Mouse (Mus musculus): ENCODE measurements around the gene Psme2b.
"Not testable (repeated sequence)": the region's sequence is repeated elsewhere in the genome, so short reads cannot be mapped to it uniquely, and the experiment has no call there.

The Psme2b gene

GRCm38 (mm10) chr11:48946090-48946489 is at the start of gene Psme2b:
Gene Psme2b (minus strand): TSS chr11:48946190.
- in situ Hi-C loops (cut with MboI, MseI): not testable (repeated sequence)

GRCm38 (mm10) chr11:48994018-48994417 is 48.0 kb upstream of the Psme2b start, which contains the start of gene Tgtp1:
Gene Tgtp1 (minus strand): TSS chr11:48994172.
- in situ Hi-C loops (cut with MboI, MseI): loop anchor here (5.0 kb wide), 1 partner anchor 63 kb away; no protein-coding TSS in a partner anchor

- in situ Hi-C loops (cut with MboI, MseI): loop anchor here (5.0 kb wide), 1 partner anchor 64 kb away; no protein-coding TSS in a partner anchor
Observed at GRCm38 (mm10) chr11:48993296-48993695, 47.3 kb upstream of the Psme2b start.

- in situ Hi-C loops (cut with MboI, MseI): loop anchor here (5.0 kb wide), 1 partner anchor 65 kb away; no protein-coding TSS in a partner anchor
Observed at GRCm38 (mm10) chr11:48991740-48992520, 45.9 kb upstream of the Psme2b start, which contains the start of gene Gm12185. Gene Gm12185 (minus strand): TSS chr11:48992226.

GRCm38 (mm10) chr11:48989981-48990380 is 44.0 kb upstream of the Psme2b start:
- in situ Hi-C loops (cut with MboI, MseI): loop anchor here (5.0 to 10.0 kb wide), 2 partner anchors 67 to 95 kb away; no protein-coding TSS in a partner anchor

GRCm38 (mm10) chr11:48988219-48988618 is 42.2 kb upstream of the Psme2b start:
- in situ Hi-C loops (cut with MboI, MseI): loop anchor here (10.0 kb wide), 1 partner anchor 97 kb away; no protein-coding TSS in a partner anchor

- in situ Hi-C loops (cut with MboI, MseI): loop anchor here (10.0 kb wide), 1 partner anchor 102 kb away; no protein-coding TSS in a partner anchor
Observed at GRCm38 (mm10) chr11:48982848-48983247, 36.9 kb upstream of the Psme2b start.

- in situ Hi-C loops (cut with MboI, MseI): loop anchor here (10.0 kb wide), 1 partner anchor 105 kb away; no protein-coding TSS in a partner anchor
Observed at GRCm38 (mm10) chr11:48980052-48980451, 34.1 kb upstream of the Psme2b start.

- in situ Hi-C loops (cut with MboI, MseI): not testable (repeated sequence)
Observed at GRCm38 (mm10) chr11:48979251-48979650, 33.3 kb upstream of the Psme2b start, which contains the start of gene 9930111J21Rik1. Gene 9930111J21Rik1 (minus strand): TSS chr11:48979398.

GRCm38 (mm10) chr11:48978240-48978939 is 32.4 kb upstream of the Psme2b start, which contains the start of gene Olfr56:
Gene Olfr56 (plus strand): TSS chr11:48978889.
- in situ Hi-C loops (cut with MboI, MseI): not testable (repeated sequence)

- in situ Hi-C loops (cut with MboI, MseI): not testable (repeated sequence)
Observed at GRCm38 (mm10) chr11:48974686-48975085, 28.7 kb upstream of the Psme2b start.

GRCm38 (mm10) chr11:48939286-48939685 is 6.7 kb downstream of the Psme2b start:
- in situ Hi-C loops (cut with MboI, MseI): not testable (repeated sequence)

GRCm38 (mm10) chr11:48935291-48935690 is 10.7 kb downstream of the Psme2b start:
- in situ Hi-C loops (cut with MboI, MseI): not testable (repeated sequence)

GRCm38 (mm10) chr11:48933923-48934322 is 12.1 kb downstream of the Psme2b start:
- in situ Hi-C loops (cut with MboI, MseI): loop anchor here (5.0 kb wide), 1 partner anchor 73 kb away; no protein-coding TSS in a partner anchor

GRCm38 (mm10) chr11:48933422-48933821 is 12.6 kb downstream of the Psme2b start:
- in situ Hi-C loops (cut with MboI, MseI): loop anchor here (5.0 kb wide), 1 partner anchor 74 kb away; no protein-coding TSS in a partner anchor

- in situ Hi-C loops (cut with MboI, MseI): not testable (repeated sequence)
Observed at GRCm38 (mm10) chr11:48928068-48928467, 17.9 kb downstream of the Psme2b start.

- in situ Hi-C loops (cut with MboI, MseI): not testable (repeated sequence)
Observed at GRCm38 (mm10) chr11:48926437-48926836, 19.6 kb downstream of the Psme2b start.

- in situ Hi-C loops (cut with MboI, MseI): not testable (repeated sequence)
Observed at GRCm38 (mm10) chr11:48923818-48924217, 22.2 kb downstream of the Psme2b start.

- in situ Hi-C loops (cut with MboI, MseI): no loop called here
Observed at GRCm38 (mm10) chr11:48918380-48918779, 27.6 kb downstream of the Psme2b start.

GRCm38 (mm10) chr11:48913611-48914010 is 32.4 kb downstream of the Psme2b start:
- in situ Hi-C loops (cut with MboI, MseI): no loop called here

GRCm38 (mm10) chr11:48908459-48908858 is 37.5 kb downstream of the Psme2b start:
- in situ Hi-C loops (cut with MboI, MseI): no loop called here

- in situ Hi-C loops (cut with MboI, MseI): no loop called here
Observed at GRCm38 (mm10) chr11:48902021-48902420, 44.0 kb downstream of the Psme2b start, which contains the start of gene Gm5431. Gene Gm5431 (minus strand): TSS chr11:48902214.

Measured in T-helper 2 cell (primary cell).